Mouse (Mus musculus) urinary bladder, postnatal 10 days (tissue): Measurements from ENCODE around the gene Hoxa5.

Source experiments
- DNase-seq: peaks from one replicate; pipeline ENCODE4 v3.0.0; 2022; ENCODE audit warnings: low spot score

Gene Hoxa5

GRCm38 (mm10) chr6:52204050-52204752, at the start of gene Hoxa5:
TSS of gene Hoxa5 (minus strand) at chr6:52204587.
- no peak for DNase-seq

GRCm38 (mm10) chr6:52253511-52254500, 49.4 kb upstream of the Hoxa5 start:
- peak; percentile 16 for DNase-seq

GRCm38 (mm10) chr6:52252775-52253376, 48.5 kb upstream of the Hoxa5 start:
- DNase-seq: peak; percentile 14

GRCm38 (mm10) chr6:52252016-52252774, 47.8 kb upstream of the Hoxa5 start:
- DNase-seq: peak; percentile 8

- peak; percentile 6 for DNase-seq
These were observed 46.9 kb upstream of the Hoxa5 start for GRCm38 (mm10) chr6:52251177-52251879.

GRCm38 (mm10) chr6:52249826-52250225, 45.4 kb upstream of the Hoxa5 start:
- no peak for DNase-seq

- DNase-seq: peak; percentile 7
These were observed 45.0 kb upstream of the Hoxa5 start for GRCm38 (mm10) chr6:52249415-52249738.

GRCm38 (mm10) chr6:52248638-52249414, 44.4 kb upstream of the Hoxa5 start:
- peak; percentile 8 for DNase-seq

GRCm38 (mm10) chr6:52247766-52248637, 43.6 kb upstream of the Hoxa5 start:
- DNase-seq: peak; percentile 8

GRCm38 (mm10) chr6:52246916-52247315, 42.5 kb upstream of the Hoxa5 start:
- DNase-seq: no peak

GRCm38 (mm10) chr6:52246403-52246803, 42.0 kb upstream of the Hoxa5 start:
- DNase-seq: peak; percentile 11

GRCm38 (mm10) chr6:52245757-52246142, 41.4 kb upstream of the Hoxa5 start, which contains the start of gene Hoxa11:
TSS of gene Hoxa11 (minus strand) at chr6:52245810.
- DNase-seq: peak; percentile 21

- peak; percentile 15 for DNase-seq
These were observed 40.8 kb upstream of the Hoxa5 start for GRCm38 (mm10) chr6:52245040-52245756.

GRCm38 (mm10) chr6:52244471-52245039, 40.2 kb upstream of the Hoxa5 start:
- DNase-seq: peak; percentile 8

GRCm38 (mm10) chr6:52243681-52244121, 39.3 kb upstream of the Hoxa5 start:
- peak; percentile 10 for DNase-seq

GRCm38 (mm10) chr6:52242801-52243332, 38.5 kb upstream of the Hoxa5 start:
- peak; percentile 8 for DNase-seq

GRCm38 (mm10) chr6:52241001-52241621, 36.7 kb upstream of the Hoxa5 start:
- DNase-seq: peak; percentile 7
